Mouse (Mus musculus) CH12.LX (cell line): ENCODE measurements at regions not wholly inside any gene's neighbourhood (a gene's known extent, or its start where the extent isn't known, plus 50 kb on each side); places are given as distances from the start of the nearest gene placed in this dataset.

Experiments used
- DNase-seq: peaks from one replicate; pipeline ENCODE4 v3.0.0-alpha.2; 2013; ENCODE audit errors: extremely low read depth
- H3K27ac ChIP-seq: 2 replicates; pipeline ENCODE4 v1.5.1; 2012; ENCODE audit warnings: low read depth, mild to moderate bottlenecking, control low read depth, moderate library complexity; ENCODE audit not compliant: insufficient read depth
- H3K27me3 ChIP-seq: replicated peaks from 2 replicates; pipeline ENCODE3; 2012; ENCODE audit warnings: inconsistent platforms
- H3K36me3 ChIP-seq, 2 experiments: replicated peaks in 1 of 2; 2 replicates each; pipeline versions ENCODE3 to v1.6.1; 2012; ENCODE audit warnings: inconsistent platforms in 1 of 2, low read length in 1 of 2, mild to moderate bottlenecking in 1 of 2, mixed read lengths in 1 of 2, moderate library complexity in 1 of 2; ENCODE audit not compliant: control insufficient read depth in 1 of 2, insufficient read depth in 1 of 2
- H3K4me1 ChIP-seq, 2 experiments: 2 replicates each; pipeline ENCODE4 v1.6.1; 2012; ENCODE audit warnings: inconsistent platforms in 1 of 2, moderate library complexity in 1 of 2; ENCODE audit not compliant: insufficient read depth in 2 of 2, control insufficient read depth in 1 of 2
- H3K4me2 ChIP-seq: 2 replicates; pipeline ENCODE4 v1.6.1; 2012; ENCODE audit warnings: low read depth, mild to moderate bottlenecking, control low read depth; ENCODE audit not compliant: poor library complexity, insufficient read depth, severe bottlenecking
- H3K4me3 ChIP-seq, 3 experiments: fragments of 150-350 bp in 1 of 3; sonication (generic) in 1 of 3; replicated peaks in 1 of 3; 2 replicates each; pipeline versions ENCODE3 to v1.5.1; 2011 to 2012; ENCODE audit warnings: low read depth in 2 of 3, low read length in 2 of 3, mild to moderate bottlenecking in 2 of 3, moderate library complexity in 2 of 3, control low read depth in 1 of 3, improper control_type of control experiment in 1 of 3, inconsistent platforms in 1 of 3, mixed read lengths in 1 of 3; ENCODE audit not compliant: poor library complexity in 1 of 3
- H3K79me2 ChIP-seq: replicated peaks from 2 replicates; pipeline ENCODE4 v1.6.1; 2012; ENCODE audit warnings: mild to moderate bottlenecking, moderate library complexity; ENCODE audit not compliant: control insufficient read depth, poor library complexity, insufficient read depth, severe bottlenecking; ENCODE audit errors: extremely low read depth
- H3K9ac ChIP-seq: 2 replicates; pipeline ENCODE4 v1.6.1; 2012; ENCODE audit warnings: low read depth, mild to moderate bottlenecking, control low read depth, moderate library complexity; ENCODE audit not compliant: insufficient read depth
- H3K9me3 ChIP-seq: replicated peaks from 2 replicates; pipeline ENCODE3; 2012; ENCODE audit warnings: low read length, inconsistent platforms, mixed read lengths
- CHD1 ChIP-seq: IDR thresholded peaks from 2 replicates; pipeline ENCODE4 v1.6.1; 2012; ENCODE audit warnings: low read depth, low read length, improper control_type of control experiment, inconsistent platforms
- E2F4 ChIP-seq: IDR thresholded peaks from 2 replicates; pipeline ENCODE4 v1.6.1; 2011; ENCODE audit warnings: low read depth, low read length, improper control_type of control experiment; ENCODE audit not compliant: insufficient replicate concordance
- ELF1 ChIP-seq: IDR thresholded peaks from 2 replicates; pipeline ENCODE4 v1.6.1; 2014; ENCODE audit warnings: low read depth, mild to moderate bottlenecking, inconsistent platforms, low read length, improper control_type of control experiment
- ETS1 ChIP-seq: conservative IDR thresholded peaks from 2 replicates; pipeline ENCODE4 v1.6.1; 2012; ENCODE audit warnings: low read depth, mild to moderate bottlenecking, inconsistent platforms, low read length, improper control_type of control experiment, moderate library complexity
- MAX ChIP-seq: IDR thresholded peaks from 2 replicates; pipeline ENCODE4 v1.6.1; 2011; ENCODE audit warnings: low read length, improper control_type of control experiment
- NELFE ChIP-seq: IDR thresholded peaks from 2 replicates; pipeline ENCODE4 v1.6.1; 2011; ENCODE audit warnings: low read depth, low read length, improper control_type of control experiment
- NRF1 ChIP-seq: IDR thresholded peaks from 2 replicates; pipeline ENCODE4 v1.6.1; 2014; ENCODE audit warnings: low read depth, mild to moderate bottlenecking, inconsistent platforms, low read length, improper control_type of control experiment, moderate library complexity
- POLR2A ChIP-seq: IDR thresholded peaks from 2 replicates; pipeline ENCODE4 v1.6.1; 2011; ENCODE audit warnings: low read depth, mild to moderate bottlenecking, improper control_type of control experiment, low read length
- RCOR1 ChIP-seq: conservative IDR thresholded peaks from 2 replicates; pipeline ENCODE4 v1.6.1; 2012; ENCODE audit warnings: low read depth, mild to moderate bottlenecking, inconsistent platforms, low read length, improper control_type of control experiment
- SMC3 ChIP-seq: IDR thresholded peaks from 2 replicates; pipeline ENCODE4 v1.6.1; 2011; ENCODE audit warnings: low read depth, low read length, improper control_type of control experiment
- TCF12 ChIP-seq: IDR thresholded peaks from 2 replicates; pipeline ENCODE4 v1.6.1; 2014; ENCODE audit warnings: low read depth, mild to moderate bottlenecking, inconsistent platforms, low read length, improper control_type of control experiment
- UBTF ChIP-seq: IDR thresholded peaks from 2 replicates; pipeline ENCODE4 v1.6.1; 2012; ENCODE audit warnings: low read depth, mild to moderate bottlenecking, inconsistent platforms, low read length, improper control_type of control experiment, moderate library complexity
- USF2 ChIP-seq: conservative IDR thresholded peaks from 2 replicates; pipeline ENCODE4 v1.6.1; 2011; ENCODE audit warnings: low read depth, low read length, improper control_type of control experiment
- ZMIZ1 ChIP-seq: IDR thresholded peaks from 2 replicates; pipeline ENCODE4 v1.6.1; 2012; ENCODE audit warnings: low read depth, mild to moderate bottlenecking, inconsistent platforms, low read length, improper control_type of control experiment
- dilution Hi-C: fragments of 300-500 bp; cut with MboI; formaldehyde crosslinking; loops from 2 replicates; pipeline ENCODE4 v1.14.3; 2020; ENCODE audit warnings: low sequenced_read_pairs; ENCODE audit not compliant: extremely low pct_unique_long_range_greater_than_20kb, extremely low pct_ligation_motif_present
- in situ Hi-C: fragments of 300-500 bp; cut with MboI; formaldehyde crosslinking; loops from 3 replicates; pipeline ENCODE4 v1.14.3; 2019; ENCODE audit warnings: low sequenced_read_pairs, low pct_ligation_motif_present, low pct_unique_long_range_greater_than_20kb, mixed read lengths

DNA sequence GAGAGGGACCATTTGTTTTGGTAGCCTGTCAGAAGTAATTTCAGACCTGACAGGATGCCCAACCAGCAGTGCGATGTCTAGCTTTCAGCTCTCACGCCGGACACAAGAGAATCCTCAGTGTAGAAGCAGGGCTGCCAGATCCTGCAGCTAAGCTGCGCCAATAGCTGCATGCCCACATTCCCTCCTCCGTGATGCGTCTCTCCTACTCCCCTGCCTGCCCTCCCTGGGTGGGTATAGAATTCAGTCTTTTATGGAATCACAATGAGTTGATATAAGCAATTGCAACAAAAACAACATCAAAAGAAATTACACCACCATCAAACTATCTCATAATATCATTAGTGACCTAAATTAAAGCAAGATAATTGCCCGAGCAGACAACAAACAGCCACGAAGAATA lies 587.1 kb downstream of the Ofcc1 start:
- H3K79me2 ChIP-seq, result no peaks in the 10 kb centered on the region; the same call in 1 of the 2 replicates
- H3K36me3 ChIP-seq, result no peaks in the 10 kb centered on the region
- H3K27ac ChIP-seq, result no peak overlapping the region
- H3K27me3 ChIP-seq, result no peaks in the 10 kb centered on the region
- no peaks in the 10 kb centered on the region for H3K4me1 ChIP-seq
- DNase-seq, result no peak
- no peak overlapping the region for H3K9ac ChIP-seq
- peaks cover 18% of the 10 kb centered on the region for H3K9me3 ChIP-seq
- no peak overlapping the region for H3K4me3 ChIP-seq
- no peak overlapping the region for H3K4me2 ChIP-seq
- TF ChIP-seq UBTF (no peak), ELF1 (no peak), POLR2A (no peak), E2F4 (no peak), MAX (no peak), CHD1 (no peak), SMC3 (no peak), NELFE (no peak), ZMIZ1 (no peak), ETS1 (no peak), NRF1 (no peak), RCOR1 (no peak), USF2 (no peak)
- dilution Hi-C loops, result no loop called here
- in situ Hi-C loops, result no loop called here

DNA sequence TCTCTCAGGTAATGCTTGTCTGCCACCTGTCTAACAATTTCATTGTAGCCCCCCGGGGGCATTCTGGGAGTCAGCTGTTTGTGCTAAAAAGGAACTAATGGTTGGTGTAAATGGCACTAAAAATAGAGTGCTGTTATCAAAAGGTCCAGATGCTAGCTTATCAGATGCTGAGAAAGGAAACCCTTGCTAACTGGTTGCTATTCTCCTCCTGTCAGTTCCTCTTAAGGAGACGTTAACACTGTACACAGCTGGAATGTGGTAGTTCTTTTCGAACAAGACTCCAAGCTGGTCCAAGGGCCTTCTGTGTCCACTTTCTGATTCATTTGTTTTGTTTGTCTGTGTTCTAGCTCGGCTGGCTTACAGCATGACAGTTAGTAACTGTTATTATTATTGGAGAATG lies 592.0 kb downstream of the Ofcc1 start:
- H3K79me2 ChIP-seq, result no peaks in the 10 kb centered on the region
- no peaks in the 10 kb centered on the region for H3K36me3 ChIP-seq
- dilution Hi-C loops (no loop called here), in situ Hi-C loops (no loop called here)
- no peaks in the 10 kb centered on the region for H3K4me1 ChIP-seq
- H3K4me2 ChIP-seq, result no peak overlapping the region
- no peak for DNase-seq
- no peak for TF ChIP-seq MAX
- no peak overlapping the region for H3K4me3 ChIP-seq
- H3K9me3 ChIP-seq, result peaks cover 15% of the 10 kb centered on the region
- no peak overlapping the region for H3K27ac ChIP-seq
- H3K27me3 ChIP-seq, result no peaks in the 10 kb centered on the region
- no peak overlapping the region for H3K9ac ChIP-seq

DNA sequence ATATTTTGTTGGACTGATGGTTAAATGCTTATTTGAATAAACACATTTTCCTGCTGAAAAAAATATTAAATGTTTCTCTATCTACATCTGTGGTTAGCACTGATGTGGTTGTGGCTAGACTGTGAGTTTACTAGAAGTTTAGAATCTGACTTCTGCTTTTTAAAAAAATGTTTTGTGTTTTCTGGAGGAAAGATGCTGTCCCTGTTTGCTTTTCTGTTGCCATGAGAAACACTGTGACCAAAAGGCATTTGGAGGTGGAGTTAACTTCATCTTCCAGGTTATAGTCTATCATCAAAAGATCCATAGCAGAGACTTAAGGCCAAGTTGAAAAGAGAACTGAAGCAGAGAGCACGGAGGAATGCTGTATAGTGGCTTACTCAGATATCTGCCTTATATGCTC lies 594.4 kb downstream of the Ofcc1 start:
- DNase-seq, result no peak
- Histone ChIP-seq H3K4me2 (no peak overlapping the region), H3K9ac (no peak overlapping the region), H3K27ac (no peak overlapping the region), H3K36me3 (no peaks in the 10 kb centered on the region), H3K79me2 (no peaks in the 10 kb centered on the region), H3K9me3 (peaks cover 16% of the 10 kb centered on the region), H3K27me3 (no peaks in the 10 kb centered on the region), H3K4me3 (no peak overlapping the region), H3K4me1 (no peaks in the 10 kb centered on the region)
- TF ChIP-seq TCF12, result no peak
- dilution Hi-C loops, result no loop called here
- in situ Hi-C loops, result no loop called here
